Comparison of ENCODE assay signal across 17 mouse cellular contexts in genomic region chr4:107756222-107756621, GRCm38 (mm10). TPM values are rescaled to one million over a fixed set of nuclear protein-coding genes. Genes with fewer than 3 reads are reported as not detected.
A peak's percentile ranks its signal among the peaks of the same experiment; 100 is the strongest.
DNase-seq lines count a peak whose midpoint lies in the region; ATAC-seq lines count a peak whose summit lies in the region.
"Had no signal": no experiment of that assay in that cellular context is flagged by ENCODE, and none has a peak within 500 bp of the region (broad histone marks: within the 10 kb centered on the region; RNA-seq: fewer than 3 reads in every experiment).

No protein-coding gene starts in this region.

- peaks cover 58% of the 10 kb centered on the region for H3K4me1 ChIP-seq in forebrain, embryonic 10.5 days
- peaks cover 37% of the 10 kb centered on the region for H3K4me1 ChIP-seq in forebrain, embryonic 13.5 days
- peaks cover 20% of the 10 kb centered on the region for H3K4me1 ChIP-seq in neural tube, embryonic 12.5 days
- peaks cover 11% of the 10 kb centered on the region; the same call in 1 of the 2 replicates for H3K4me1 ChIP-seq in midbrain, embryonic 11.5 days (ENCODE audit: control insufficient read depth, insufficient read depth, low read length)
- H3K4me1 ChIP-seq in intestine, embryonic 16.5 days (ENCODE audit: control insufficient read depth, insufficient read depth, low read length), result no peaks in the 10 kb centered on the region

- no peaks in the 10 kb centered on the region for H3K36me3 ChIP-seq in forebrain, embryonic 10.5 days (replicated peaks)
- H3K36me3 ChIP-seq in forebrain, embryonic 13.5 days (ENCODE audit: poor library complexity, severe bottlenecking), result no peaks in the 10 kb centered on the region
- no peaks in the 10 kb centered on the region for H3K36me3 ChIP-seq in neural tube, embryonic 12.5 days
- H3K36me3 ChIP-seq in midbrain, embryonic 11.5 days (ENCODE audit: control insufficient read depth, insufficient read depth, low read length), result no peaks in the 10 kb centered on the region
- no peaks in the 10 kb centered on the region for H3K36me3 ChIP-seq in intestine, embryonic 16.5 days (ENCODE audit: control insufficient read depth, insufficient read depth, low read length)
- H3K36me3 ChIP-seq: heart, embryonic 10.5 days had no signal

- H3K27ac ChIP-seq in forebrain, embryonic 10.5 days, result peak overlapping the region; percentile 4; the same call in 1 of the 2 replicates
- no peak overlapping the region for H3K27ac ChIP-seq in forebrain, embryonic 13.5 days
- no peak overlapping the region for H3K27ac ChIP-seq in neural tube, embryonic 12.5 days
- H3K27ac ChIP-seq in midbrain, embryonic 11.5 days (ENCODE audit: low read depth, low read length), result no peak overlapping the region
- no peak overlapping the region for H3K27ac ChIP-seq in intestine, embryonic 16.5 days (ENCODE audit: low read length)
- H3K27ac ChIP-seq: heart, embryonic 10.5 days; left cerebral cortex, adult 2 months had no signal

- intact Hi-C loops in heart, postnatal 10 days (cut with DNase I), result no loop called here

- H3K9ac ChIP-seq in forebrain, embryonic 13.5 days, result no peak overlapping the region
- peak overlapping the region; percentile 1; the same call in 1 of the 2 replicates for H3K9ac ChIP-seq in neural tube, embryonic 12.5 days
- no peak overlapping the region for H3K9ac ChIP-seq in midbrain, embryonic 11.5 days (ENCODE audit: low read length)
- no peak overlapping the region for H3K9ac ChIP-seq in intestine, embryonic 16.5 days (ENCODE audit: low read depth, low read length)

- WGBS in forebrain, embryonic 10.5 days, result 35% methylated on average over 9 of the region's 10 CpGs
- 11% methylated on average over 10 of the region's 10 CpGs for WGBS in forebrain, embryonic 13.5 days
- 7% methylated on average over 10 of the region's 10 CpGs for WGBS in neural tube, embryonic 12.5 days
- 24% methylated on average over 10 of the region's 10 CpGs for WGBS in midbrain, embryonic 11.5 days
- 28% methylated on average over 10 of the region's 10 CpGs for WGBS in intestine, embryonic 16.5 days

- peaks cover 38% of the 10 kb centered on the region for H3K27me3 ChIP-seq in forebrain, embryonic 10.5 days (ENCODE audit: poor library complexity, severe bottlenecking)
- no peaks in the 10 kb centered on the region for H3K27me3 ChIP-seq in forebrain, embryonic 13.5 days
- H3K27me3 ChIP-seq in neural tube, embryonic 12.5 days (replicated peaks), result peaks cover 12% of the 10 kb centered on the region; the same call in 1 of the 2 replicates
- no peaks in the 10 kb centered on the region; the same call in 1 of the 2 replicates for H3K27me3 ChIP-seq in midbrain, embryonic 11.5 days (ENCODE audit: control insufficient read depth, insufficient read depth, low read length)
- H3K27me3 ChIP-seq in intestine, embryonic 16.5 days (replicated peaks; ENCODE audit: control insufficient read depth, insufficient read depth, low read length), result no peaks in the 10 kb centered on the region

- no peaks in the 10 kb centered on the region for H3K9me3 ChIP-seq in forebrain, embryonic 10.5 days
- no peaks in the 10 kb centered on the region for H3K9me3 ChIP-seq in forebrain, embryonic 13.5 days (replicated peaks)
- no peaks in the 10 kb centered on the region for H3K9me3 ChIP-seq in neural tube, embryonic 12.5 days
- no peaks in the 10 kb centered on the region for H3K9me3 ChIP-seq in midbrain, embryonic 11.5 days (ENCODE audit: control insufficient read depth, low read length)
- H3K9me3 ChIP-seq in intestine, embryonic 16.5 days (ENCODE audit: control insufficient read depth, low read length), result no peaks in the 10 kb centered on the region
- H3K9me3 ChIP-seq: heart, embryonic 10.5 days had no signal

- no peak overlapping the region for H3K4me3 ChIP-seq in forebrain, embryonic 10.5 days
- no peak overlapping the region for H3K4me3 ChIP-seq in forebrain, embryonic 13.5 days
- no peak overlapping the region for H3K4me3 ChIP-seq in neural tube, embryonic 12.5 days
- H3K4me3 ChIP-seq in midbrain, embryonic 11.5 days (ENCODE audit: low read depth, low read length), result no peak overlapping the region
- no peak overlapping the region for H3K4me3 ChIP-seq in intestine, embryonic 16.5 days (ENCODE audit: low read length)
- H3K4me3 ChIP-seq: erythroblast, embryonic 14.5 days; heart, embryonic 10.5 days; left cerebral cortex, adult 2 months had no signal

- no peak for ATAC-seq in forebrain, embryonic 13.5 days
- no peak for ATAC-seq in neural tube, embryonic 12.5 days (ENCODE audit: low FRiP score, low read depth)
- peak; percentile 40; the same call in 1 of the 2 replicates for ATAC-seq in midbrain, embryonic 11.5 days (ENCODE audit: low FRiP score)
- no peak for ATAC-seq in intestine, embryonic 16.5 days

- DNase-seq in forebrain, embryonic 10.5 days (ENCODE audit: extremely low spot score, low spot score), result no peak
- DNase-seq in neural tube, embryonic 10.5 days (ENCODE audit: extremely low spot score, low spot score), result no peak
- DNase-seq in midbrain, embryonic 11.5 days (ENCODE audit: low spot score, missing footprints), result no peak
- DNase-seq in heart, postnatal 10 days, result no peak
- DNase-seq in urinary bladder, adult 2 months (ENCODE audit: low spot score), result no peak
- DNase-seq: adrenal gland, adult 8-10 months; heart, postnatal 4 days; kidney, postnatal 10 days; liver; lung, postnatal 14 days; right cerebral cortex, adult 18-20 months had no signal

- no peak overlapping the region for H3K4me2 ChIP-seq in forebrain, embryonic 13.5 days
- 0 out of 2 replicates have a peak overlapping the region, but pooled peaks have one; percentile 16 for H3K4me2 ChIP-seq in neural tube, embryonic 12.5 days (replicated peaks)
- H3K4me2 ChIP-seq in midbrain, embryonic 11.5 days, result no peak overlapping the region
- no peak overlapping the region for H3K4me2 ChIP-seq in intestine, embryonic 16.5 days (ENCODE audit: low read depth, low read length)

RNA-seq across cellular contexts. Expression of gene Lrp8, which starts 45.8 kb away (rescaled TPM):
- polyA plus RNA-seq in forebrain, embryonic 10.5 days (2016; fragmentation: Nextera tagmentation; extraction: Ambion mirVana), result 11.2 and 11.3 TPM in 2 replicates
- 37.2 and 42.6 TPM in 2 replicates for polyA plus RNA-seq in forebrain, embryonic 13.5 days (2015; fragmentation: Nextera tagmentation; extraction: Ambion mirVana)
- polyA plus RNA-seq in neural tube, embryonic 12.5 days (2016; fragmentation: Nextera tagmentation; extraction: Ambion mirVana), result 47.6 and 53.9 TPM in 2 replicates
- polyA plus RNA-seq in midbrain, embryonic 11.5 days (2014; fragmentation: Nextera tagmentation; extraction: Ambion mirVana), result 21.3 and 21.4 TPM in 2 replicates
- total RNA-seq in heart, postnatal 10 days (2021), result 1 to 10 TPM in 1 of 2 experiments, under 1 TPM in 1; 0.67 to 1.1 TPM
- 0.61 and 0.66 TPM in 2 replicates for polyA plus RNA-seq in urinary bladder, adult 2 months (2012; rRNA removed)
- polyA plus RNA-seq in intestine, embryonic 16.5 days (2015; fragmentation: Nextera tagmentation; extraction: Ambion mirVana), result 0.82 and 0.99 TPM in 2 replicates
